Mouse (Mus musculus) ES-E14 (cell line): ENCODE data around the gene Cyb561d1.

Source experiments
- CHD2 ChIP-seq: IDR thresholded peaks from 2 replicates; pipeline ENCODE4 v1.6.1; 2014; ENCODE audit warnings: mild to moderate bottlenecking, low read depth, low read length, inconsistent platforms
- HCFC1 ChIP-seq: IDR thresholded peaks from 2 replicates; pipeline ENCODE4 v1.6.1; 2012; ENCODE audit warnings: low read length, inconsistent platforms, borderline replicate concordance; ENCODE audit not compliant: insufficient read depth
- MAFK ChIP-seq: IDR thresholded peaks from 2 replicates; pipeline ENCODE4 v1.6.1; 2014; ENCODE audit warnings: mild to moderate bottlenecking, low read depth, low read length, inconsistent platforms; ENCODE audit not compliant: insufficient read depth
- ZC3H11A ChIP-seq: IDR thresholded peaks from 2 replicates; pipeline ENCODE4 v1.6.1; 2012; ENCODE audit warnings: low read depth, mild to moderate bottlenecking, inconsistent platforms, low read length, borderline replicate concordance
- ZNF384 ChIP-seq: IDR thresholded peaks from 2 replicates; pipeline ENCODE4 v1.6.1; 2012; ENCODE audit warnings: low read depth, low read length, inconsistent platforms

GRCm38 (mm10) chr3:108195941-108196590 is 4.9 kb downstream of the Cyb561d1 start:
- no peak for TF ChIP-seq MAFK
- TF ChIP-seq CHD2, result no peak
- TF ChIP-seq ZC3H11A, result no peak
- no peak for TF ChIP-seq HCFC1
- no peak for TF ChIP-seq ZNF384
